Mouse (Mus musculus) liver, embryonic 16.5 days (tissue): ENCODE results near the gene Samd4b. TPM values are rescaled to one million over a fixed set of nuclear protein-coding genes. Genes with fewer than 3 reads are reported as not detected.
A peak's percentile ranks its signal among the peaks of the same experiment; 100 is the strongest.

Experiments used
- ATAC-seq: fragments of 200-750 bp; cut with Nextera tagmentation; 2 replicates; pipeline ENCODE4 v1.8.0; 2017; ENCODE audit warnings: low read depth, mild to moderate bottlenecking, moderate number of reproducible peaks, moderate library complexity
- H3K27ac ChIP-seq: fragments of 300-500 bp; sonication (generic); 2 replicates; pipeline ENCODE4 v1.5.1; 2014; ENCODE audit warnings: mild to moderate bottlenecking, low read length
- H3K27me3 ChIP-seq: fragments of 300-500 bp; sonication (generic); 2 replicates; pipeline ENCODE4 v1.6.1; 2014; ENCODE audit warnings: low read depth, low read length, mixed read lengths; ENCODE audit not compliant: control insufficient read depth, insufficient read depth
- H3K36me3 ChIP-seq: fragments of 300-500 bp; sonication (generic); 2 replicates; pipeline ENCODE4 v1.6.1; 2014; ENCODE audit warnings: mild to moderate bottlenecking; ENCODE audit not compliant: control insufficient read depth, insufficient read depth
- H3K4me1 ChIP-seq: fragments of 300-500 bp; sonication (generic); 2 replicates; pipeline ENCODE4 v1.6.1; 2014; ENCODE audit warnings: low read depth, low read length, mixed read lengths; ENCODE audit not compliant: control insufficient read depth
- H3K4me2 ChIP-seq: fragments of 300-500 bp; sonication (generic); 2 replicates; pipeline ENCODE4 v1.6.1; 2014; ENCODE audit warnings: low read depth, low read length, mixed read lengths
- H3K4me3 ChIP-seq: fragments of 300-500 bp; sonication (generic); 2 replicates; pipeline ENCODE4 v1.5.1; 2014; ENCODE audit warnings: low read depth, mild to moderate bottlenecking, low read length
- H3K9ac ChIP-seq: fragments of 300-500 bp; sonication (generic); 2 replicates; pipeline ENCODE4 v1.6.1; 2014; ENCODE audit warnings: low read depth, low read length
- H3K9me3 ChIP-seq: fragments of 300-500 bp; sonication (generic); replicated peaks from 2 replicates; pipeline ENCODE4 v1.6.1; 2016; ENCODE audit warnings: low read length; ENCODE audit not compliant: control insufficient read depth
- WGBS: fragments of 180-500 bp; shearing (Covaris S2); extraction: QIAGEN DNeasy Blood & Tissue Kit; methylation state at CpG from one replicate; pipeline ENCODE4 v1.1.7; 2014; ENCODE audit not compliant: insufficient replicate concordance; 5-methylcytosine and 5-hydroxymethylcytosine counted together
- microRNA-seq: library from miRNA; unstranded; fragments of <30 nt; microRNA quantifications from one replicate; pipeline ENCODE4, GENCODE M21; 2016
- polyA plus RNA-seq: library from polyadenylated mRNA; unstranded; fragments of >200 nt; fragmentation: Nextera tagmentation; extraction: Ambion mirVana; gene quantifications from 2 replicates; pipeline ENCODE4 v1.2.1, GENCODE M21; 2015

The Samd4b gene
- polyA plus RNA-seq, 1 experiment from 2014 or later, result 3.5 TPM

- H3K4me3 ChIP-seq, result no peak overlapping the region
- no peak for ATAC-seq
- no peak overlapping the region for H3K4me2 ChIP-seq
- no peak overlapping the region for H3K9ac ChIP-seq
- H3K27me3 ChIP-seq, result no peaks in the 10 kb centered on the region
- WGBS, result 78% methylated on average over 3 of the region's 3 CpGs
- no peaks in the 10 kb centered on the region for H3K9me3 ChIP-seq
- H3K27ac ChIP-seq, result no peak overlapping the region
- H3K36me3 ChIP-seq, result peaks cover 25% of the 10 kb centered on the region
- H3K4me1 ChIP-seq, result peaks cover 37% of the 10 kb centered on the region
Observed at GRCm38 (mm10) chr7:28354596-28354995, 243.3 kb downstream of the Samd4b start.

- no peak overlapping the region for H3K9ac ChIP-seq
- no peaks in the 10 kb centered on the region for H3K27me3 ChIP-seq
- WGBS, result 69% methylated on average over 3 of the region's 3 CpGs
- H3K4me3 ChIP-seq, result no peak overlapping the region
- H3K4me2 ChIP-seq, result no peak overlapping the region
- no peak for ATAC-seq
- peaks cover 25% of the 10 kb centered on the region for H3K36me3 ChIP-seq
- H3K27ac ChIP-seq, result no peak overlapping the region
- no peaks in the 10 kb centered on the region for H3K9me3 ChIP-seq
- peaks cover 40% of the 10 kb centered on the region for H3K4me1 ChIP-seq
Observed at GRCm38 (mm10) chr7:28354113-28354581, 243.8 kb downstream of the Samd4b start.

GRCm38 (mm10) chr7:28353267-28353666 is 244.7 kb downstream of the Samd4b start:
- Histone ChIP-seq H3K27me3 (no peaks in the 10 kb centered on the region), H3K4me1 (peaks cover 40% of the 10 kb centered on the region), H3K4me2 (no peak overlapping the region), H3K9me3 (no peaks in the 10 kb centered on the region), H3K27ac (no peak overlapping the region), H3K36me3 (peaks cover 25% of the 10 kb centered on the region), H3K4me3 (no peak overlapping the region), H3K9ac (no peak overlapping the region)
- WGBS, result 91% methylated on average over 2 of the region's 2 CpGs
- no peak for ATAC-seq

- H3K36me3 ChIP-seq, result peaks cover 25% of the 10 kb centered on the region
- H3K4me2 ChIP-seq, result peak overlapping the region; percentile 87
- peaks cover 30% of the 10 kb centered on the region for H3K4me1 ChIP-seq
- no peak for ATAC-seq
- H3K27me3 ChIP-seq, result no peaks in the 10 kb centered on the region
- 7% methylated on average over 4 of the region's 4 CpGs for WGBS
- H3K9me3 ChIP-seq, result no peaks in the 10 kb centered on the region
- peak overlapping the region; percentile 95 for H3K9ac ChIP-seq
- H3K27ac ChIP-seq, result peak overlapping the region; percentile 73
- peak overlapping the region; percentile 89 for H3K4me3 ChIP-seq
Observed at GRCm38 (mm10) chr7:28351676-28352191, 246.2 kb downstream of the Samd4b start.

- Histone ChIP-seq H3K9ac (peak within 1 kb of the TSS; percentile 95), H3K27ac (peak within 1 kb of the TSS; percentile 73), H3K36me3 (peaks cover 25% of the 10 kb centered on the region), H3K4me3 (peak within 1 kb of the TSS; percentile 89), H3K4me1 (peaks cover 27% of the 10 kb centered on the region), H3K9me3 (no peaks in the 10 kb centered on the region), H3K4me2 (peak within 1 kb of the TSS; percentile 87), H3K27me3 (no peaks in the 10 kb centered on the region)
- ATAC-seq, result peak; percentile 94
- 2% methylated on average over 50 of the region's 50 CpGs for WGBS
Observed at GRCm38 (mm10) chr7:28350155-28350883, 247.6 kb downstream of the Samd4b start, which contains the start of gene Rps16. TSS of gene Rps16 (plus strand) at chr7:28350652.

Small RNA genes within 50 kb of the gene (microRNA-seq; reads per million reads assigned to microRNA genes)
- gene Mir7049, result 3.0 reads per million, percentile 8 among the genes with 10 or more reads in this experiment

Other genes starting within 250 kb of the Samd4b start
- 531 and 598 TPM in 2 replicates for gene Rps16, start 247.5 kb downstream of the Samd4b start, polyA plus RNA-seq
- 4.8 and 6.3 TPM in 2 replicates for gene Plekhg2, start 225.5 kb downstream of the Samd4b start, polyA plus RNA-seq
- 7.9 and 10.8 TPM in 2 replicates for gene Zfp36, start 217.9 kb downstream of the Samd4b start, polyA plus RNA-seq
- gene Med29, start 205.4 kb downstream of the Samd4b start, polyA plus RNA-seq, result 20.5 and 21.6 TPM in 2 replicates
- 24.7 and 25.8 TPM in 2 replicates for gene Paf1, start 205.2 kb downstream of the Samd4b start, polyA plus RNA-seq
- 35.6 and 38.6 TPM in 2 replicates for gene Gmfg, start 160.7 kb downstream of the Samd4b start, polyA plus RNA-seq
- 0.12 and 0.15 TPM in 2 replicates for gene Lrfn1, start 146.2 kb downstream of the Samd4b start, polyA plus RNA-seq
- gene Ifnl2, start 87.7 kb downstream of the Samd4b start, polyA plus RNA-seq, result not detected in 2 replicates
- not detected in 2 replicates for gene Ifnl3, start 75.3 kb downstream of the Samd4b start, polyA plus RNA-seq
- 0.53 and 2.5 TPM in 2 replicates for gene Sycn, start 57.3 kb downstream of the Samd4b start, polyA plus RNA-seq
- gene Nccrp1, start 50.9 kb downstream of the Samd4b start, polyA plus RNA-seq, result not detected in 2 replicates
- gene Pak4, start within 50 bp of the Samd4b start, polyA plus RNA-seq, result 16.4 and 17.5 TPM in 2 replicates
- gene Acp7, start 33.2 kb upstream of the Samd4b start, polyA plus RNA-seq, result not detected in 2 replicates
- 0.29 and 0.34 TPM in 2 replicates for gene Fbxo27, start 94.7 kb upstream of the Samd4b start, polyA plus RNA-seq
- 1.0 and 1.3 TPM in 2 replicates for gene Fbxo17, start 118.7 kb upstream of the Samd4b start, polyA plus RNA-seq
- 73.3 and 73.7 TPM in 2 replicates for gene Mrps12, start 143.7 kb upstream of the Samd4b start, polyA plus RNA-seq
- 10.5 and 11.2 TPM in 2 replicates for gene Sars2, start 143.8 kb upstream of the Samd4b start, polyA plus RNA-seq
- gene Ccer2, start 158.0 kb upstream of the Samd4b start, polyA plus RNA-seq, result not detected in 2 replicates
- gene Sirt2, start 168.6 kb upstream of the Samd4b start, polyA plus RNA-seq, result 24.1 and 28.0 TPM in 2 replicates
- gene Nfkbib, start 169.4 kb upstream of the Samd4b start, polyA plus RNA-seq, result 29.3 TPM in 2 replicates
- gene Rinl, start 190.8 kb upstream of the Samd4b start, polyA plus RNA-seq, result 8.1 and 8.7 TPM in 2 replicates
- 69.0 and 80.7 TPM in 2 replicates for gene Hnrnpl, start 210.4 kb upstream of the Samd4b start, polyA plus RNA-seq
- gene Ech1, start 227.1 kb upstream of the Samd4b start, polyA plus RNA-seq, result 172 and 201 TPM in 2 replicates
- gene Lgals4, start 235.7 kb upstream of the Samd4b start, polyA plus RNA-seq, result 6.2 and 22.3 TPM in 2 replicates